8 mouse cellular contexts compared by ENCODE assay signal in the genomic region with DNA sequence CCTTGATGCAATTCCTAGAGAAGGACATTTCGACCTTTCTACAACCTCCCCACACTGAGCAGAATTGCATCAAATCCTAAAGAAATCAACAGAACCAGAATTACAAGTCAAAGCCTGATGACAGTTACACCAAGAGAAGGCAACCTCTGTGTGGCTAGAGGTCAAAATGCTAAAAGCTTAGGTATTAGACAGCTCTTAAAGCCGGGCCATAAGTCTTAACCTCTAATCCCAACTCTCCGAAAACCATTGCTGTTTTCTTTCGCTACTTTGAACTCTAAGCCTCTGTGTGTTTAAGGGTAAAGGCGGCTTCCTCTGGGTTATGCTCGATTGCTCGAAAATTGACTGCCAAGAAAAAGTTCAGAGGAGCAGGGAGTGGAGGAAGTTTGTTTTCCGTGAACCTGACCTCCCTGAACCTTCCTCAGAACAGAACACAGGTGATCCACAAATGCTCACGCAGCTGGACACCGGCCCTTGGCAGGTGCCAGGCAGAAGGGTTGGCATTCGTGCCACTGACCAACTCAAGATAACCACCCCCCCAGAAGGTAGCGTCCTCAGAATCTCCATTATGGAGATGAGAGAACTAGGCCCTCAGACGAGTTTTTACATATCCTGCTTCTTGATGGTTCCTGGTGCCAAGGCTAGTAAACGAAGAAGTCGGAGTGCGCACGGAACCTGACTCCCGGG. TPM values are rescaled to one million over a fixed set of nuclear protein-coding genes. Genes with fewer than 3 reads are reported as not detected.
DNase-seq lines count a peak whose midpoint lies in the region; ATAC-seq and TF ChIP-seq lines count a peak whose summit lies in the region.

No protein-coding gene starts in this region.

- DNase-seq in heart, adult 8-10 months (ENCODE audit: low spot score): no peak
- DNase-seq in limb, embryonic 11.5 days (ENCODE audit: low spot score): no peak
- no peak for DNase-seq in frontal cortex, postnatal 10 days (ENCODE audit: low spot score in 2 of 2)
- no peak for DNase-seq in urinary bladder, postnatal 14 days (ENCODE audit: low spot score)

- peak overlapping the region; percentile 69 for H3K4me2 ChIP-seq in heart, embryonic 14.5 days (ENCODE audit: low read length)
- H3K4me2 ChIP-seq in forebrain, embryonic 12.5 days: peak overlapping the region; percentile 67
- H3K4me2 ChIP-seq in limb, embryonic 11.5 days (ENCODE audit: low read depth, severe bottlenecking): peak overlapping the region; percentile 63
- H3K4me2 ChIP-seq in neural tube, embryonic 15.5 days: peak overlapping the region; percentile 60

- 0 out of 2 replicates have a peak, but pooled peaks cover under 1% of the 10 kb centered on the region for H3K36me3 ChIP-seq in heart, embryonic 14.5 days (ENCODE audit: control insufficient read depth, insufficient read depth, low read length)
- H3K36me3 ChIP-seq in ES-Bruce4 (ENCODE audit: control insufficient read depth, insufficient read depth, low read length, poor library complexity, severe bottlenecking): peaks cover under 1% of the 10 kb centered on the region; the same call in 1 of the 2 replicates
- H3K36me3 ChIP-seq in forebrain, embryonic 12.5 days (replicated peaks): peaks cover 1% of the 10 kb centered on the region; the same call in 1 of the 2 replicates
- no peaks in the 10 kb centered on the region for H3K36me3 ChIP-seq in limb, embryonic 11.5 days (ENCODE audit: control insufficient read depth, insufficient read depth, low read length)
- no peaks in the 10 kb centered on the region for H3K36me3 ChIP-seq in neural tube, embryonic 15.5 days

- H3K4me1 ChIP-seq in heart, embryonic 14.5 days (ENCODE audit: control insufficient read depth in 2 of 2, insufficient read depth in 2 of 2, low read length in 2 of 2): peaks cover 2 to 4% of the 10 kb centered on the region in 2 experiments; a peak in 3 of 4 replicates
- H3K4me1 ChIP-seq in ES-Bruce4 (ENCODE audit: control insufficient read depth, insufficient read depth, low read length): no peaks in the 10 kb centered on the region
- peaks cover 9% of the 10 kb centered on the region; the same call in 1 of the 2 replicates for H3K4me1 ChIP-seq in forebrain, embryonic 12.5 days
- no peaks in the 10 kb centered on the region for H3K4me1 ChIP-seq in limb, embryonic 11.5 days (ENCODE audit: control insufficient read depth, insufficient read depth, low read length)
- H3K4me1 ChIP-seq in neural tube, embryonic 15.5 days: peaks cover 6% of the 10 kb centered on the region; the same call in 1 of the 2 replicates

- no peak for TF ChIP-seq CTCF in ES-Bruce4 (IDR thresholded peaks at IDR 0.05; ENCODE audit: low read depth, low read length)

- H3K27me3 ChIP-seq in heart, embryonic 14.5 days (ENCODE audit: control insufficient read depth, insufficient read depth, low read length): no peaks in the 10 kb centered on the region
- no peaks in the 10 kb centered on the region for H3K27me3 ChIP-seq in ES-Bruce4 (ENCODE audit: control insufficient read depth, insufficient read depth, low read length, poor library complexity, severe bottlenecking)
- H3K27me3 ChIP-seq in forebrain, embryonic 12.5 days: peaks cover 11% of the 10 kb centered on the region; the same call in 1 of the 2 replicates
- 0 out of 2 replicates have a peak, but pooled peaks cover 4% of the 10 kb centered on the region for H3K27me3 ChIP-seq in limb, embryonic 11.5 days (ENCODE audit: control insufficient read depth, insufficient read depth, low read length)
- no peaks in the 10 kb centered on the region for H3K27me3 ChIP-seq in neural tube, embryonic 15.5 days (replicated peaks)

- H3K4me3 ChIP-seq in heart, embryonic 14.5 days (ENCODE audit: control insufficient read depth in 1 of 2, insufficient read depth in 1 of 2, low read depth in 1 of 2, low read length in 2 of 2): peak overlapping the region; percentile 64 to 87
- peak overlapping the region; percentile 88 for H3K4me3 ChIP-seq in ES-Bruce4 (ENCODE audit: low read depth, low read length)
- peak overlapping the region; percentile 64 for H3K4me3 ChIP-seq in forebrain, embryonic 12.5 days (replicated peaks)
- H3K4me3 ChIP-seq in limb, embryonic 11.5 days (ENCODE audit: low read depth, low read length): peak overlapping the region; percentile 59
- H3K4me3 ChIP-seq in neural tube, embryonic 15.5 days (replicated peaks): peak overlapping the region; percentile 60

- TF ChIP-seq POLR2A in ES-Bruce4 (IDR thresholded peaks at IDR 0.05; ENCODE audit: insufficient read depth, low read length): no peak

- TF ChIP-seq EP300 in ES-Bruce4 (IDR thresholded peaks at IDR 0.05; ENCODE audit: insufficient read depth, low read depth, low read length): no peak

- 27% methylated on average over 18 of the region's 18 CpGs for WGBS in heart, embryonic 14.5 days
- WGBS in forebrain, embryonic 12.5 days: 25% methylated on average over 18 of the region's 18 CpGs
- 25% methylated on average over 18 of the region's 18 CpGs for WGBS in limb, embryonic 11.5 days
- WGBS in neural tube, embryonic 15.5 days: 28% methylated on average over 18 of the region's 18 CpGs

- peak overlapping the region; percentile 88 for H3K9ac ChIP-seq in heart, embryonic 14.5 days (ENCODE audit: low read length)
- peak overlapping the region; percentile 77 for H3K9ac ChIP-seq in ES-Bruce4 (ENCODE audit: low read depth, poor library complexity, severe bottlenecking)
- peak overlapping the region; percentile 68 for H3K9ac ChIP-seq in forebrain, embryonic 12.5 days
- H3K9ac ChIP-seq in limb, embryonic 11.5 days (ENCODE audit: low read length): peak overlapping the region; percentile 59
- H3K9ac ChIP-seq in neural tube, embryonic 15.5 days (replicated peaks): peak overlapping the region; percentile 53

- no peaks in the 10 kb centered on the region for H3K9me3 ChIP-seq in heart, embryonic 14.5 days (ENCODE audit: control insufficient read depth, low read length)
- no peaks in the 10 kb centered on the region for H3K9me3 ChIP-seq in ES-Bruce4 (replicated peaks; ENCODE audit: control insufficient read depth, insufficient read depth, low read length, poor library complexity, severe bottlenecking)
- no peaks in the 10 kb centered on the region for H3K9me3 ChIP-seq in forebrain, embryonic 12.5 days
- H3K9me3 ChIP-seq in limb, embryonic 11.5 days (ENCODE audit: control insufficient read depth, low read length): no peaks in the 10 kb centered on the region
- H3K9me3 ChIP-seq in neural tube, embryonic 15.5 days (replicated peaks): no peaks in the 10 kb centered on the region

- no peak for ATAC-seq in heart, embryonic 14.5 days (ENCODE audit: insufficient number of reproducible peaks, insufficient read depth, low FRiP score, low read depth)
- peak; percentile 7; the same call in 1 of the 2 replicates for ATAC-seq in forebrain, embryonic 12.5 days (ENCODE audit: low FRiP score)
- no peak for ATAC-seq in limb, embryonic 11.5 days (ENCODE audit: insufficient number of reproducible peaks, low FRiP score, low TSS enrichment, low read depth)
- ATAC-seq in neural tube, embryonic 15.5 days (ENCODE audit: low FRiP score): no peak

- peak overlapping the region; percentile 96 to 98 for H3K27ac ChIP-seq in heart, embryonic 14.5 days (replicated peaks in 1 of 2; ENCODE audit: control insufficient read depth in 1 of 2, insufficient read depth in 1 of 2, low read depth in 2 of 2, low read length in 2 of 2)
- H3K27ac ChIP-seq in ES-Bruce4 (ENCODE audit: insufficient read depth, low read length): peak overlapping the region; percentile 90
- H3K27ac ChIP-seq in forebrain, embryonic 12.5 days: no peak overlapping the region
- H3K27ac ChIP-seq in limb, embryonic 11.5 days (replicated peaks; ENCODE audit: low read depth, low read length): no peak overlapping the region
- H3K27ac ChIP-seq in neural tube, embryonic 15.5 days (replicated peaks): peak overlapping the region; percentile 88

RNA-seq across cellular contexts. Expression of gene Pdha1, which starts 0.9 kb away (rescaled TPM):
- 315 and 328 TPM in 2 replicates for polyA plus RNA-seq in heart, embryonic 14.5 days (2014; fragmentation: Nextera tagmentation; extraction: Ambion mirVana)
- total RNA-seq in heart, adult 8-10 months (2022): 1,000 to 10,000 TPM; 1,099 to 1,158 (median 1,154) TPM
- 257 and 258 TPM in 2 replicates for polyA plus RNA-seq in ES-Bruce4 (2011; ENCODE audit: insufficient read depth, insufficient read length, low read depth, missing spikeins)
- 93.7 and 96.5 TPM in 2 replicates for polyA plus RNA-seq in forebrain, embryonic 12.5 days (2016; fragmentation: Nextera tagmentation; extraction: Ambion mirVana)
- polyA plus RNA-seq in limb, embryonic 11.5 days (2014; fragmentation: Nextera tagmentation; extraction: Ambion mirVana): 86.6 and 88.9 TPM in 2 replicates
- polyA plus RNA-seq in neural tube, embryonic 15.5 days (2015; fragmentation: Nextera tagmentation; extraction: Ambion mirVana): 158 and 163 TPM in 2 replicates

Comparison
In these comparisons a context has a peak if more than half of its experiments do, and no peak if none do; other contexts are left out.
1. H3K27ac ChIP-seq: peak in heart, embryonic 14.5 days (2 of 2), ES-Bruce4 (single experiment) and neural tube, embryonic 15.5 days (single experiment); none in forebrain, embryonic 12.5 days (single experiment) and limb, embryonic 11.5 days (single experiment).
2. Peak in every context shown above with its lines, with median percentiles within 50 percentile points of each other: H3K4me2 ChIP-seq, H3K4me3 ChIP-seq and H3K9ac ChIP-seq.